Mouse (Mus musculus) MEL (cell line): ENCODE results near the gene Cnot2. TPM values are rescaled to one million over a fixed set of nuclear protein-coding genes. Genes with fewer than 3 reads are reported as not detected.

Experiments used
- DNase-seq: peaks from one replicate; pipeline ENCODE4 v3.0.0; 2011; ENCODE audit warnings: low read depth, low spot score
- H3K27ac ChIP-seq: 2 replicates; pipeline ENCODE4 v1.5.1; 2012; ENCODE audit warnings: low read depth, mild to moderate bottlenecking, control low read depth, low read length, moderate library complexity; ENCODE audit not compliant: control insufficient read depth
- H3K27me3 ChIP-seq, 2 experiments: fragments of 150-350 bp in 1 of 2; sonication (generic) in 1 of 2; 2 replicates each; pipeline ENCODE4 v1.6.1; 2012; ENCODE audit warnings: low read length in 2 of 2, mild to moderate bottlenecking in 2 of 2, improper control_type of control experiment in 1 of 2, moderate library complexity in 1 of 2; ENCODE audit not compliant: insufficient read depth in 2 of 2, control insufficient read depth in 1 of 2
- H3K36me3 ChIP-seq, 2 experiments: 2 replicates each; pipeline ENCODE4 v1.6.1; 2012 to 2014; ENCODE audit warnings: low read length in 2 of 2, improper control_type of control experiment in 1 of 2, inconsistent platforms in 1 of 2, mild to moderate bottlenecking in 1 of 2; ENCODE audit not compliant: insufficient read depth in 2 of 2, control insufficient read depth in 1 of 2
- H3K4me1 ChIP-seq, 2 experiments: fragments of 150-350 bp in 1 of 2; sonication (generic) in 1 of 2; 2 replicates each; pipeline ENCODE4 v1.6.1; 2012; ENCODE audit warnings: low read length in 2 of 2, improper control_type of control experiment in 1 of 2, mild to moderate bottlenecking in 1 of 2; ENCODE audit not compliant: insufficient read depth in 2 of 2, control insufficient read depth in 1 of 2
- H3K4me3 ChIP-seq, 2 experiments: fragments of 150-350 bp in 1 of 2; sonication (generic) in 1 of 2; 2 replicates each; pipeline ENCODE4 v1.5.1; 2012; ENCODE audit warnings: low read depth in 2 of 2, low read length in 2 of 2, mild to moderate bottlenecking in 2 of 2, moderate library complexity in 2 of 2, control low read depth in 1 of 2, improper control_type of control experiment in 1 of 2; ENCODE audit not compliant: control insufficient read depth in 1 of 2, insufficient read depth in 1 of 2
- H3K79me2 ChIP-seq: 2 replicates; pipeline ENCODE4 v1.6.1; 2012; ENCODE audit warnings: mild to moderate bottlenecking, low read length, moderate library complexity; ENCODE audit not compliant: control insufficient read depth, poor library complexity, insufficient read depth
- H3K9ac ChIP-seq: 2 replicates; pipeline ENCODE4 v1.6.1; 2012; ENCODE audit warnings: low read depth, mild to moderate bottlenecking, control low read depth, low read length, moderate library complexity; ENCODE audit not compliant: control insufficient read depth, poor library complexity, severe bottlenecking
- H3K9me3 ChIP-seq: fragments of 150-350 bp; sonication (generic); replicated peaks from 2 replicates; pipeline ENCODE4 v1.6.1; 2012; ENCODE audit warnings: mild to moderate bottlenecking, low read length, improper control_type of control experiment, moderate library complexity; ENCODE audit not compliant: insufficient read depth
- CHD1 ChIP-seq: IDR thresholded peaks from 2 replicates; pipeline ENCODE4 v1.6.1; 2012; ENCODE audit warnings: low read depth, mild to moderate bottlenecking, inconsistent platforms, low read length, improper control_type of control experiment
- CHD2 ChIP-seq: IDR thresholded peaks from 2 replicates; pipeline ENCODE4 v1.6.1; 2011; ENCODE audit warnings: low read length, improper control_type of control experiment
- CTCF ChIP-seq, 3 experiments: IDR thresholded peaks in 2 of 3; conservative IDR thresholded peaks in 1 of 3; 2 replicates each; pipeline ENCODE4 v1.5.1; 2011 to 2012; ENCODE audit warnings: low read length in 3 of 3, low read depth in 2 of 3, mild to moderate bottlenecking in 2 of 3, improper control_type of control experiment in 1 of 3, inconsistent platforms in 1 of 3, mixed read lengths in 1 of 3, moderate library complexity in 1 of 3; ENCODE audit not compliant: control insufficient read depth in 1 of 3, insufficient read depth in 1 of 3, poor library complexity in 1 of 3, severe bottlenecking in 1 of 3
- E2F4 ChIP-seq: IDR thresholded peaks from 2 replicates; pipeline ENCODE4 v1.6.1; 2011; ENCODE audit warnings: low read depth, low read length, improper control_type of control experiment, borderline replicate concordance
- EP300 ChIP-seq, 2 experiments: IDR thresholded peaks; 2 replicates each; pipeline ENCODE4 v1.6.1; 2011; ENCODE audit warnings: improper control_type of control experiment in 2 of 2, low read length in 2 of 2, low read depth in 1 of 2, mild to moderate bottlenecking in 1 of 2
- ETS1 ChIP-seq: IDR thresholded peaks from 2 replicates; pipeline ENCODE4 v1.6.1; 2012; ENCODE audit warnings: low read depth, mild to moderate bottlenecking, inconsistent platforms, low read length, improper control_type of control experiment, moderate library complexity
- GABPA ChIP-seq: IDR thresholded peaks from 2 replicates; pipeline ENCODE4 v1.6.1; 2012; ENCODE audit warnings: low read depth, mild to moderate bottlenecking, inconsistent platforms, low read length, improper control_type of control experiment, moderate library complexity
- GATA1 ChIP-seq: IDR thresholded peaks from 2 replicates; pipeline ENCODE4 v1.6.1; 2011; ENCODE audit warnings: low read depth, low read length, improper control_type of control experiment
- HCFC1 ChIP-seq: IDR thresholded peaks from 2 replicates; pipeline ENCODE4 v1.6.1; 2012; ENCODE audit warnings: low read depth, mild to moderate bottlenecking, inconsistent platforms, low read length, improper control_type of control experiment, moderate library complexity
- JUND ChIP-seq: IDR thresholded peaks from 2 replicates; pipeline ENCODE4 v1.6.1; 2011; ENCODE audit warnings: low read depth, mild to moderate bottlenecking, improper control_type of control experiment, low read length
- MAZ ChIP-seq: IDR thresholded peaks from 2 replicates; pipeline ENCODE4 v1.6.1; 2012; ENCODE audit warnings: low read depth, mild to moderate bottlenecking, inconsistent platforms, low read length, improper control_type of control experiment
- MYB ChIP-seq: IDR thresholded peaks from 2 replicates; pipeline ENCODE4 v1.6.1; 2011; ENCODE audit warnings: mild to moderate bottlenecking, low read depth, low read length, improper control_type of control experiment
- POLR2A ChIP-seq, 2 experiments: IDR thresholded peaks; 2 replicates each; pipeline ENCODE4 v1.6.1; 2011 to 2012; ENCODE audit warnings: low read length in 2 of 2, mild to moderate bottlenecking in 2 of 2, control low read depth in 1 of 2, improper control_type of control experiment in 1 of 2, low read depth in 1 of 2, moderate library complexity in 1 of 2; ENCODE audit not compliant: control insufficient read depth in 1 of 2, insufficient read depth in 1 of 2, poor library complexity in 1 of 2
- POLR2AphosphoS5 ChIP-seq: IDR thresholded peaks from 2 replicates; pipeline ENCODE4 v1.6.1; 2012; ENCODE audit warnings: low read depth, borderline replicate concordance, mild to moderate bottlenecking, inconsistent platforms, low read length, moderate library complexity, mixed read lengths
- RAD21 ChIP-seq: IDR thresholded peaks from 2 replicates; pipeline ENCODE4 v1.6.1; 2011; ENCODE audit warnings: mild to moderate bottlenecking, low read depth, low read length, improper control_type of control experiment
- SMC3 ChIP-seq: IDR thresholded peaks from 2 replicates; pipeline ENCODE4 v1.6.1; 2011; ENCODE audit warnings: low read depth, low read length, improper control_type of control experiment
- UBTF ChIP-seq: IDR thresholded peaks from 2 replicates; pipeline ENCODE4 v1.6.1; 2012; ENCODE audit warnings: low read depth, mild to moderate bottlenecking, inconsistent platforms, low read length, improper control_type of control experiment, moderate library complexity, borderline replicate concordance; ENCODE audit not compliant: insufficient read depth
- USF2 ChIP-seq, 2 experiments: IDR thresholded peaks; 2 replicates each; pipeline ENCODE4 v1.6.1; 2011 to 2012; ENCODE audit warnings: improper control_type of control experiment in 2 of 2, low read length in 2 of 2, borderline replicate concordance in 1 of 2, inconsistent platforms in 1 of 2, low read depth in 1 of 2, mild to moderate bottlenecking in 1 of 2; ENCODE audit not compliant: insufficient read depth in 1 of 2
- polyA plus RNA-seq, 2 experiments: library from polyadenylated mRNA; stranded (reverse) in 1 of 2; unstranded in 1 of 2; fragments of >175 nt in 1 of 2; fragments of >200 nt in 1 of 2; gene quantifications; 2 replicates each; pipeline versions ENCODE4 v1.2.1 to v1.2.4; 2012; ENCODE audit warnings: low replicate concordance in 2 of 2, low read depth in 1 of 2; ENCODE audit not compliant: insufficient read length in 2 of 2, insufficient read depth in 1 of 2, missing spikeins in 1 of 2
- total RNA-seq: library from RNA; depleted of rRNA; stranded (reverse); fragments of 300-350 nt; gene quantifications from 2 replicates; pipeline ENCODE4 v1.2.3, GENCODE M21; 2012

Cnot2 gene
- total and polyA plus RNA-seq, 3 experiments: 84.3 to 554 (median 88.8) TPM

DNA sequence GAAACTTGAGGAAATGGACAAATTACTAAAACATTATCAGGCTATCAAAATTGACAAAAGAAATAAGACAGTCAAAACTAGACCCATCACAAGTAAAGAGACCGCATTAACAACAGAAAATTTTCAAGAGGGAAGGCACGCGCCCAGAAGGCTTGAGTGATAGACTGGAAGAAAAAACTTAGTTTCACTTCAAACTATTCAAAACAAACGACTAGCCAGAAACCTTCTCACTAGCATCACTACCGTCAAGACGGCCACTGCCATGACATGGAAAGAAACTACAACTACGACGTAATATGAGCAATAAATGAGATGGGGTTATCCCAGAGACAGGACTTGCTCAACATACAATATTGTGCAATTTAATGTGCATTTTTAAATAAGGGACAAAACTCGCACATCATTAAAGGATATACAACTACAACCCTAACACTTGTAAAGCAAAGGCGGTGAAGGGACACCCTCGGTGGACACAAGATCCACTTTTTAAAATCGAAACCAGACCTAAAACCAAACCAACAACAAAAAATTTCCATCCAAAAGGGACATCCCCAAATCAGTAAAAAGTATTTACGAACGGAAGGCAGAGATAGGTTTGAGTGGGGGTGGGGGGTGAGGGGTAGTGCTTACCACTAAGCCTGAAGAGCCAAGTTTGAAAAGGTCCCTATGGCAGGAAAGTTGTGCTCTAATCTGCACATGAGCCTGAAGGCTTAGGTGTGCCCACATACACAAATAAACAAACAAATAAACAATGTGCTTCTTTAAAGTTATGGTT lies 16.3 kb downstream of the Cnot2 start:
- Histone ChIP-seq H3K9me3 (no peaks in the 10 kb centered on the region), H3K9ac (no peak overlapping the region), H3K4me3 (no peak overlapping the region), H3K27me3 (no peaks in the 10 kb centered on the region), H3K27ac (no peak overlapping the region), H3K4me1 (peaks cover 15 to 29% of the 10 kb centered on the region in 2 experiments), H3K36me3 (peaks cover 2 to 35% of the 10 kb centered on the region in 2 experiments; a peak in 3 of 4 replicates), H3K79me2 (peaks cover 64% of the 10 kb centered on the region)
- no peak for DNase-seq
- no peak for TF ChIP-seq RAD21
- TF ChIP-seq EP300 (IDR thresholded peaks at IDR 0.05; ENCODE audit: low read depth in 1 of 2, low read length in 2 of 2): no peak
- no peak for TF ChIP-seq E2F4
- no peak for TF ChIP-seq CHD1
- TF ChIP-seq SMC3: no peak
- no peak for TF ChIP-seq HCFC1

DNA sequence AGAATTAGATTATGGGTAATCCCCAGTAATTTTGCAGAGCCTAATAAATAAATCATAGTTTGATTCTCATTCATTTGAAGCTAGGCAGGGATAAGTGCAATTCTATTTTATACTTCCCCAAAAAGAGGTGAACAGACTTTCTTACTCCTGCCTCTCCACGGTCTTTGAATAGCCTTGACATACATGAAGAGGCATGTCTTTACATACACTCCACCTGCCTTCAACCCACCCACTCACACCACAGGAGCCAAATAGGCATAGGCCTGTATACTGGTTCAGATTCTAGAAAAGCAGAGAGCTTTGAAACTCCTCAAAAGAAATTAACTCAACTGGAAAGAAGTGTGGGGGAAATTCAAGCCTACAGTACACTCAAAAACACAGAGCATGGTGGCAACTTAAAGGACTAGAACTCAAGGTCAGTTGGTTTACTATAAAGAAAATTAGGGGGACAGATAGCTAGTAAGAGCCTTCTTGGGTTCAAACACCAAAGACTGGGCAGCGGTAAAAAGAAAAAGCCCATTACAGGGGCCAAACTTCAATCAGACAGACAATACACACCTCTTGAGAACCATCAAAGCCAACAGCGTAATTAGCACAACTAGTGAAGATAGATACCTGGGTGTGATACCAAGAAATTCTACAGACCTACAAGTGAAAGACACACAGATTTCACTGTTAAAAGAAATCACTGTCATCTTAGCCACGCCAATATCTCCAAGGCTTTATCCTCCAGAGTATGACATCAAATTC lies 18.4 kb downstream of the Cnot2 start:
- no peak for DNase-seq
- Histone ChIP-seq H3K4me1 (peaks cover 9 to 18% of the 10 kb centered on the region in 2 experiments), H3K36me3 (peaks cover 2 to 17% of the 10 kb centered on the region in 2 experiments; a peak in 3 of 4 replicates), H3K9me3 (no peaks in the 10 kb centered on the region), H3K9ac (no peak overlapping the region), H3K27me3 (no peaks in the 10 kb centered on the region), H3K27ac (no peak overlapping the region), H3K4me3 (no peak overlapping the region), H3K79me2 (peaks cover 62% of the 10 kb centered on the region)
- TF ChIP-seq POLR2AphosphoS5 (no peak), E2F4 (no peak), POLR2A (IDR thresholded peaks at IDR 0.05; ENCODE audit: control insufficient read depth in 1 of 2, insufficient read depth in 1 of 2, low read depth in 1 of 2, low read length in 2 of 2, poor library complexity in 1 of 2) (no peak), GATA1 (no peak), CHD2 (no peak), CTCF (IDR thresholded peaks at IDR 0.05 in 2 of 3, conservative IDR thresholded peaks at IDR 0.05 in 1 of 3; ENCODE audit: control insufficient read depth in 1 of 3, insufficient read depth in 1 of 3, low read depth in 2 of 3, low read length in 3 of 3, poor library complexity in 1 of 3, severe bottlenecking in 1 of 3) (no peak), HCFC1 (no peak), MAZ (no peak), GABPA (no peak), ETS1 (no peak), UBTF (no peak), JUND (no peak), USF2 (IDR thresholded peaks at IDR 0.05; ENCODE audit: borderline replicate concordance in 1 of 2, insufficient read depth in 1 of 2, low read depth in 1 of 2, low read length in 2 of 2) (no peak), MYB (no peak)
